ENCODE assay signal across 17 mouse cellular contexts in genomic region chrX:167108356-167108755, GRCm38 (mm10).
DNase-seq lines count a peak whose midpoint lies in the region; ATAC-seq and TF ChIP-seq lines count a peak whose summit lies in the region.
"Had no signal": no experiment of that assay in that cellular context is flagged by ENCODE, and none has a peak within 500 bp of the region (broad histone marks: within the 10 kb centered on the region; RNA-seq: fewer than 3 reads in every experiment).

No protein-coding gene starts in this region.

- peak; percentile 71 to 77 for DNase-seq in spleen, postnatal 36 days (ENCODE audit: low spot score in 2 of 2)
- no peak for DNase-seq in spleen, adult 12 weeks (ENCODE audit: low spot score)
- peak; percentile 46 for DNase-seq in thymus, adult 2 months
- DNase-seq in layer of hippocampus, adult 9-11 months: no peak
- no peak for DNase-seq in ovary, postnatal 10 days (ENCODE audit: low spot score)
- DNase-seq: adrenal gland, adult 2 months; cerebellum, adult 2 months; kidney, adult 8-10 months; liver, postnatal 0 days; right cerebral cortex, adult 18-20 months had no signal

- peak overlapping the region; percentile 78 for H3K27ac ChIP-seq in brown adipose tissue, adult 24 weeks (replicated peaks; ENCODE audit: low read depth, low read length)
- peak overlapping the region; percentile 47; the same call in 1 of the 2 replicates for H3K27ac ChIP-seq in thymus, adult 2 months (ENCODE audit: control insufficient read depth, insufficient read depth, low read length)
- no peak overlapping the region for H3K27ac ChIP-seq in forebrain, embryonic 16.5 days (ENCODE audit: low read length)
- H3K27ac ChIP-seq: forebrain, embryonic 10.5 days; heart, embryonic 15.5 days; hindbrain, embryonic 13.5 days; midbrain, embryonic 10.5 days; neural tube, embryonic 15.5 days had no signal

- no peak overlapping the region for H3K4me2 ChIP-seq in forebrain, embryonic 16.5 days (ENCODE audit: low read length)
- H3K4me2 ChIP-seq: heart, embryonic 15.5 days; hindbrain, embryonic 13.5 days; neural tube, embryonic 15.5 days had no signal

- H3K4me3 ChIP-seq in brown adipose tissue, adult 24 weeks (ENCODE audit: insufficient read depth, low read depth, low read length): no peak overlapping the region
- no peak overlapping the region for H3K4me3 ChIP-seq in thymus, adult 2 months (ENCODE audit: control insufficient read depth, insufficient read depth, low read length)
- no peak overlapping the region for H3K4me3 ChIP-seq in forebrain, embryonic 16.5 days (replicated peaks; ENCODE audit: low read length)
- H3K4me3 ChIP-seq: forebrain, embryonic 10.5 days; heart, embryonic 15.5 days; hindbrain, embryonic 13.5 days; midbrain, embryonic 10.5 days; neural tube, embryonic 15.5 days had no signal

- H3K9me3 ChIP-seq in forebrain, embryonic 16.5 days (ENCODE audit: control insufficient read depth, low read length): no peaks in the 10 kb centered on the region
- H3K9me3 ChIP-seq: forebrain, embryonic 10.5 days; heart, embryonic 15.5 days; hindbrain, embryonic 13.5 days; midbrain, embryonic 10.5 days; neural tube, embryonic 15.5 days had no signal

- WGBS in thymus, adult 2 months: 7% methylated on average over 6 of the region's 6 CpGs
- WGBS in forebrain, embryonic 16.5 days: 93% methylated on average over 6 of the region's 6 CpGs

- no peak for ATAC-seq in forebrain, embryonic 16.5 days
- ATAC-seq: liver, postnatal 0 days had no signal

- no peak overlapping the region for H3K9ac ChIP-seq in forebrain, embryonic 16.5 days (replicated peaks; ENCODE audit: low read depth, low read length)
- H3K9ac ChIP-seq: heart, embryonic 15.5 days; hindbrain, embryonic 13.5 days; liver, postnatal 0 days; neural tube, embryonic 15.5 days had no signal

- no peak for TF ChIP-seq POLR2A in thymus, adult 2 months (IDR thresholded peaks at IDR 0.05; ENCODE audit: control insufficient read depth, extremely low read depth, insufficient read depth, low read length, poor library complexity)

- no peaks in the 10 kb centered on the region for H3K36me3 ChIP-seq in thymus, adult 2 months (ENCODE audit: control insufficient read depth, insufficient read depth, low read length)
- no peaks in the 10 kb centered on the region for H3K36me3 ChIP-seq in forebrain, embryonic 16.5 days (ENCODE audit: control insufficient read depth, insufficient read depth)
- H3K36me3 ChIP-seq: forebrain, embryonic 10.5 days; heart, embryonic 15.5 days; hindbrain, embryonic 13.5 days; midbrain, embryonic 10.5 days; neural tube, embryonic 15.5 days had no signal

- peaks cover 11% of the 10 kb centered on the region; the same call in 1 of the 2 replicates for H3K4me1 ChIP-seq in brown adipose tissue, adult 24 weeks (ENCODE audit: control insufficient read depth, insufficient read depth, insufficient read length, low read length)
- peaks cover 24% of the 10 kb centered on the region for H3K4me1 ChIP-seq in thymus, adult 2 months (replicated peaks; ENCODE audit: control insufficient read depth, insufficient read depth, low read length)
- H3K4me1 ChIP-seq in forebrain, embryonic 16.5 days (replicated peaks; ENCODE audit: control insufficient read depth, insufficient read depth, low read length): peaks cover 14% of the 10 kb centered on the region
- H3K4me1 ChIP-seq: neural tube, embryonic 15.5 days had no signal

- no peak for TF ChIP-seq CTCF in thymus, adult 2 months (IDR thresholded peaks at IDR 0.05; ENCODE audit: borderline replicate concordance, control insufficient read depth, extremely low read depth, insufficient read depth, low read length, poor library complexity)

- H3K27me3 ChIP-seq in thymus, adult 2 months (ENCODE audit: control insufficient read depth, insufficient read depth, low read length): no peaks in the 10 kb centered on the region
- H3K27me3 ChIP-seq in forebrain, embryonic 16.5 days (replicated peaks; ENCODE audit: control insufficient read depth, insufficient read depth, low read length): no peaks in the 10 kb centered on the region; the same call in 1 of the 2 replicates
- H3K27me3 ChIP-seq: heart, embryonic 15.5 days had no signal

Comparison
In these comparisons a context has a peak if more than half of its experiments do, and no peak if none do; other contexts are left out.
1. DNase-seq: peak in spleen, postnatal 36 days (2 of 2) and thymus, adult 2 months (single experiment); none in spleen, adult 12 weeks (single experiment), layer of hippocampus, adult 9-11 months (single experiment) and ovary, postnatal 10 days (single experiment).